Mouse (Mus musculus): Measurements from ENCODE around the gene Olfr691. TPM values are rescaled to one million over a fixed set of nuclear protein-coding genes. Genes with fewer than 3 reads are reported as not detected.

Gene Olfr691
- polyA plus RNA-seq (2016; fragmentation: Nextera tagmentation; extraction: Ambion mirVana): not detected in 2 replicates

GRCm38 (mm10) chr7:105342170-105342569 lies at the start of gene Olfr691:
Olfr691 (minus strand) TSS chr7:105342270.
- H3K4me3 ChIP-seq: no peak within 1 kb of the TSS
- H3K27ac ChIP-seq (ENCODE audit: poor library complexity, severe bottlenecking): no peak within 1 kb of the TSS
- H3K4me1 ChIP-seq (replicated peaks): no peaks in the 10 kb centered on the region
- no peak within 1 kb of the TSS for H3K4me2 ChIP-seq
- H3K9me3 ChIP-seq (replicated peaks): no peaks in the 10 kb centered on the region
- no peak for ATAC-seq (ENCODE audit: insufficient number of reproducible peaks, low FRiP score)
- no peaks in the 10 kb centered on the region for H3K27me3 ChIP-seq (replicated peaks)
- no peak within 1 kb of the TSS for H3K9ac ChIP-seq
- H3K36me3 ChIP-seq: no peaks in the 10 kb centered on the region
- WGBS: 44% methylated on average over 1 of the region's 1 CpGs

GRCm38 (mm10) chr7:105390236-105390635 lies 48.2 kb upstream of the Olfr691 start:
- no peak for ATAC-seq (ENCODE audit: insufficient number of reproducible peaks, low FRiP score)
- H3K4me3 ChIP-seq: no peak overlapping the region
- no peak overlapping the region for H3K4me2 ChIP-seq
- no peaks in the 10 kb centered on the region for H3K27me3 ChIP-seq (replicated peaks)
- 96% methylated on average over 2 of the region's 2 CpGs for WGBS
- H3K36me3 ChIP-seq: peaks cover 53% of the 10 kb centered on the region
- H3K9me3 ChIP-seq (replicated peaks): no peaks in the 10 kb centered on the region
- no peak overlapping the region for H3K27ac ChIP-seq (ENCODE audit: poor library complexity, severe bottlenecking)
- H3K9ac ChIP-seq: no peak overlapping the region
- no peaks in the 10 kb centered on the region for H3K4me1 ChIP-seq (replicated peaks)

- no peak overlapping the region for H3K9ac ChIP-seq
- 94% methylated on average over 2 of the region's 2 CpGs for WGBS
Measured at GRCm38 (mm10) chr7:105387696-105388095, 45.6 kb upstream of the Olfr691 start.

GRCm38 (mm10) chr7:105380329-105380728 lies 38.3 kb upstream of the Olfr691 start:
- H3K4me2 ChIP-seq: no peak overlapping the region
- H3K4me3 ChIP-seq: no peak overlapping the region
- H3K27me3 ChIP-seq (replicated peaks): no peaks in the 10 kb centered on the region
- H3K9me3 ChIP-seq (replicated peaks): no peaks in the 10 kb centered on the region
- H3K27ac ChIP-seq (ENCODE audit: poor library complexity, severe bottlenecking): no peak overlapping the region
- WGBS: 88% methylated on average over 3 of the region's 3 CpGs
- H3K9ac ChIP-seq: no peak overlapping the region
- H3K4me1 ChIP-seq (replicated peaks): no peaks in the 10 kb centered on the region
- no peak for ATAC-seq (ENCODE audit: insufficient number of reproducible peaks, low FRiP score)
- H3K36me3 ChIP-seq: peaks cover 82% of the 10 kb centered on the region

More at GRCm38 (mm10) chr7:105387696-105388095, 45.6 kb upstream of the Olfr691 start:
- Histone ChIP-seq H3K9me3 (replicated peaks) (no peaks in the 10 kb centered on the region), H3K4me2 (no peak overlapping the region), H3K27me3 (replicated peaks) (no peaks in the 10 kb centered on the region), H3K36me3 (peaks cover 65% of the 10 kb centered on the region), H3K4me1 (replicated peaks) (no peaks in the 10 kb centered on the region), H3K27ac (ENCODE audit: poor library complexity, severe bottlenecking) (no peak overlapping the region), H3K4me3 (no peak overlapping the region)
- no peak for ATAC-seq (ENCODE audit: insufficient number of reproducible peaks, low FRiP score)

GRCm38 (mm10) chr7:105374866-105375265 lies 32.8 kb upstream of the Olfr691 start, which contains the start of gene Gm5901:
Gm5901 (plus strand) TSS chr7:105375038.
- H3K9me3 ChIP-seq (replicated peaks): no peaks in the 10 kb centered on the region
- no peak within 1 kb of the TSS for H3K4me3 ChIP-seq
- peaks cover 53% of the 10 kb centered on the region for H3K36me3 ChIP-seq
- no peak within 1 kb of the TSS for H3K27ac ChIP-seq (ENCODE audit: poor library complexity, severe bottlenecking)
- H3K27me3 ChIP-seq (replicated peaks): no peaks in the 10 kb centered on the region
- WGBS: 81% methylated on average over 1 of the region's 1 CpGs
- no peak for ATAC-seq (ENCODE audit: insufficient number of reproducible peaks, low FRiP score)
- H3K4me1 ChIP-seq (replicated peaks): peaks cover 11% of the 10 kb centered on the region; the same call in 1 of the 2 replicates
- H3K9ac ChIP-seq: no peak within 1 kb of the TSS
- no peak within 1 kb of the TSS for H3K4me2 ChIP-seq

GRCm38 (mm10) chr7:105373976-105374375 lies 31.9 kb upstream of the Olfr691 start:
- Histone ChIP-seq H3K36me3 (peaks cover 44% of the 10 kb centered on the region), H3K4me2 (no peak overlapping the region), H3K9ac (no peak overlapping the region), H3K4me1 (replicated peaks) (peaks cover 11% of the 10 kb centered on the region; the same call in 1 of the 2 replicates), H3K27me3 (replicated peaks) (no peaks in the 10 kb centered on the region), H3K9me3 (replicated peaks) (no peaks in the 10 kb centered on the region), H3K4me3 (no peak overlapping the region), H3K27ac (ENCODE audit: poor library complexity, severe bottlenecking) (no peak overlapping the region)
- ATAC-seq (ENCODE audit: insufficient number of reproducible peaks, low FRiP score): no peak
- 94% methylated on average over 3 of the region's 3 CpGs for WGBS

- no peaks in the 10 kb centered on the region for H3K27me3 ChIP-seq (replicated peaks)
- H3K4me3 ChIP-seq: no peak overlapping the region
- no peak overlapping the region for H3K4me2 ChIP-seq
- H3K4me1 ChIP-seq (replicated peaks): peaks cover 11% of the 10 kb centered on the region; the same call in 1 of the 2 replicates
- no peak overlapping the region for H3K9ac ChIP-seq
- no peak overlapping the region for H3K27ac ChIP-seq (ENCODE audit: poor library complexity, severe bottlenecking)
- 0 out of 2 replicates have a peak, but pooled peaks have one; percentile 60 for ATAC-seq (ENCODE audit: insufficient number of reproducible peaks, low FRiP score)
- peaks cover 39% of the 10 kb centered on the region for H3K36me3 ChIP-seq
- no peaks in the 10 kb centered on the region for H3K9me3 ChIP-seq (replicated peaks)
- WGBS: 27% methylated on average over 4 of the region's 4 CpGs
Measured at GRCm38 (mm10) chr7:105373509-105373908, 31.4 kb upstream of the Olfr691 start.

GRCm38 (mm10) chr7:105372912-105373311 lies 30.8 kb upstream of the Olfr691 start:
- H3K27ac ChIP-seq (ENCODE audit: poor library complexity, severe bottlenecking): no peak overlapping the region
- ATAC-seq (ENCODE audit: insufficient number of reproducible peaks, low FRiP score): no peak

GRCm38 (mm10) chr7:105368521-105368920 lies 26.5 kb upstream of the Olfr691 start:
- Histone ChIP-seq H3K4me3 (no peak overlapping the region), H3K9ac (no peak overlapping the region), H3K27me3 (replicated peaks) (no peaks in the 10 kb centered on the region), H3K36me3 (peaks cover 6% of the 10 kb centered on the region), H3K9me3 (replicated peaks) (no peaks in the 10 kb centered on the region), H3K4me2 (no peak overlapping the region), H3K27ac (ENCODE audit: poor library complexity, severe bottlenecking) (no peak overlapping the region), H3K4me1 (replicated peaks) (peaks cover 4% of the 10 kb centered on the region; the same call in 1 of the 2 replicates)
- no peak for ATAC-seq (ENCODE audit: insufficient number of reproducible peaks, low FRiP score)
- WGBS: 84% methylated on average over 4 of the region's 4 CpGs

More at GRCm38 (mm10) chr7:105372912-105373311, 30.8 kb upstream of the Olfr691 start:
- 91% methylated on average over 1 of the region's 1 CpGs for WGBS
- no peaks in the 10 kb centered on the region for H3K27me3 ChIP-seq (replicated peaks)
- peaks cover 11% of the 10 kb centered on the region; the same call in 1 of the 2 replicates for H3K4me1 ChIP-seq (replicated peaks)
- no peak overlapping the region for H3K9ac ChIP-seq
- H3K9me3 ChIP-seq (replicated peaks): no peaks in the 10 kb centered on the region
- peaks cover 33% of the 10 kb centered on the region for H3K36me3 ChIP-seq
- H3K4me2 ChIP-seq: no peak overlapping the region
- H3K4me3 ChIP-seq: no peak overlapping the region

GRCm38 (mm10) chr7:105367930-105368329 lies 25.9 kb upstream of the Olfr691 start, which contains the start of gene Olfr692:
Olfr692 (plus strand) TSS chr7:105368230.
- no peak within 1 kb of the TSS for H3K4me3 ChIP-seq
- 90% methylated on average over 1 of the region's 1 CpGs for WGBS
- no peaks in the 10 kb centered on the region for H3K9me3 ChIP-seq (replicated peaks)
- H3K27me3 ChIP-seq (replicated peaks): no peaks in the 10 kb centered on the region
- H3K4me1 ChIP-seq (replicated peaks): no peaks in the 10 kb centered on the region
- H3K36me3 ChIP-seq: peaks cover 6% of the 10 kb centered on the region
- no peak within 1 kb of the TSS for H3K27ac ChIP-seq (ENCODE audit: poor library complexity, severe bottlenecking)
- H3K9ac ChIP-seq: no peak within 1 kb of the TSS
- H3K4me2 ChIP-seq: no peak within 1 kb of the TSS
- ATAC-seq (ENCODE audit: insufficient number of reproducible peaks, low FRiP score): no peak

- 78% methylated on average over 5 of the region's 5 CpGs for WGBS
- Histone ChIP-seq H3K27ac (ENCODE audit: poor library complexity, severe bottlenecking) (no peak overlapping the region), H3K4me3 (no peak overlapping the region), H3K4me2 (no peak overlapping the region), H3K27me3 (replicated peaks) (no peaks in the 10 kb centered on the region), H3K9ac (no peak overlapping the region), H3K36me3 (peaks cover 6% of the 10 kb centered on the region), H3K9me3 (replicated peaks) (no peaks in the 10 kb centered on the region), H3K4me1 (replicated peaks) (no peaks in the 10 kb centered on the region)
- ATAC-seq (ENCODE audit: insufficient number of reproducible peaks, low FRiP score): no peak
Measured at GRCm38 (mm10) chr7:105367268-105367667, 25.2 kb upstream of the Olfr691 start.

GRCm38 (mm10) chr7:105361713-105362112 lies 19.6 kb upstream of the Olfr691 start:
- no peak overlapping the region for H3K4me3 ChIP-seq
- H3K27me3 ChIP-seq (replicated peaks): no peaks in the 10 kb centered on the region
- H3K4me1 ChIP-seq (replicated peaks): no peaks in the 10 kb centered on the region
- no peaks in the 10 kb centered on the region for H3K36me3 ChIP-seq
- ATAC-seq (ENCODE audit: insufficient number of reproducible peaks, low FRiP score): no peak
- no peak overlapping the region for H3K27ac ChIP-seq (ENCODE audit: poor library complexity, severe bottlenecking)
- no peak overlapping the region for H3K9ac ChIP-seq
- no peak overlapping the region for H3K4me2 ChIP-seq
- 73% methylated on average over 2 of the region's 2 CpGs for WGBS
- H3K9me3 ChIP-seq (replicated peaks): no peaks in the 10 kb centered on the region

All from heart, embryonic 12.5 days (tissue).